Mouse (Mus musculus) liver, embryonic 12.5 days (tissue): ENCODE data around the gene Spg11. TPM values are rescaled to one million over a fixed set of nuclear protein-coding genes. Genes with fewer than 3 reads are reported as not detected.
"Not testable (repeated sequence)": the region's sequence is repeated elsewhere in the genome, so short reads cannot be mapped to it uniquely, and the experiment has no call there.

Source experiments
- ATAC-seq: fragments of 200-750 bp; cut with Nextera tagmentation; 2 replicates; pipeline ENCODE4 v1.8.0; 2017; ENCODE audit warnings: moderate number of reproducible peaks, mild to moderate bottlenecking, moderate library complexity
- H3K27ac ChIP-seq: fragments of 300-500 bp; sonication (generic); 2 replicates; pipeline ENCODE4 v1.5.1; 2016; ENCODE audit warnings: mild to moderate bottlenecking
- H3K27me3 ChIP-seq: fragments of 300-500 bp; sonication (generic); replicated peaks from 2 replicates; pipeline ENCODE4 v1.6.1; 2016; ENCODE audit warnings: mild to moderate bottlenecking, moderate library complexity
- H3K36me3 ChIP-seq: fragments of 300-500 bp; sonication (generic); 2 replicates; pipeline ENCODE4 v1.6.1; 2016; ENCODE audit warnings: mild to moderate bottlenecking, moderate library complexity
- H3K4me1 ChIP-seq: fragments of 300-500 bp; sonication (generic); 2 replicates; pipeline ENCODE4 v1.6.1; 2016
- H3K4me2 ChIP-seq: fragments of 300-500 bp; sonication (generic); 2 replicates; pipeline ENCODE4 v1.6.1; 2016; ENCODE audit warnings: mild to moderate bottlenecking, moderate library complexity
- H3K4me3 ChIP-seq: fragments of 300-500 bp; sonication (generic); 2 replicates; pipeline ENCODE4 v1.5.1; 2016; ENCODE audit warnings: mild to moderate bottlenecking, moderate library complexity
- H3K9ac ChIP-seq: fragments of 300-500 bp; sonication (generic); 2 replicates; pipeline ENCODE4 v1.6.1; 2016; ENCODE audit warnings: mild to moderate bottlenecking, moderate library complexity
- H3K9me3 ChIP-seq: fragments of 300-500 bp; sonication (generic); replicated peaks from 2 replicates; pipeline ENCODE4 v1.6.1; 2016; ENCODE audit warnings: mild to moderate bottlenecking, moderate library complexity
- WGBS: fragments of 180-500 bp; shearing (Covaris S2); methylation state at CpG from one replicate; pipeline ENCODE4 v1.1.7; 2016; ENCODE audit not compliant: insufficient replicate concordance; 5-methylcytosine and 5-hydroxymethylcytosine counted together
- microRNA-seq: library from miRNA; unstranded; fragments of <30 nt; microRNA quantifications from one replicate; pipeline ENCODE4, GENCODE M21; 2017
- polyA plus RNA-seq: library from polyadenylated mRNA; unstranded; fragments of >200 nt; fragmentation: Nextera tagmentation; extraction: Ambion mirVana; gene quantifications from 2 replicates; pipeline ENCODE4 v1.2.1, GENCODE M21; 2016

Spg11 gene
- polyA plus RNA-seq, 1 experiment from 2014 or later: 5.8 TPM

- Histone ChIP-seq H3K4me2 (no peak overlapping the region), H3K4me3 (no peak overlapping the region), H3K36me3 (peaks cover 60% of the 10 kb centered on the region), H3K27me3 (no peaks in the 10 kb centered on the region), H3K9ac (no peak overlapping the region), H3K27ac (no peak overlapping the region), H3K9me3 (no peaks in the 10 kb centered on the region), H3K4me1 (peaks cover 70% of the 10 kb centered on the region)
- WGBS: 64% methylated on average over 6 of the region's 6 CpGs
- no peak for ATAC-seq
Observed at GRCm38 (mm10) chr2:122031970-122032369, 86.2 kb downstream of the Spg11 start.

- Histone ChIP-seq H3K27me3 (no peaks in the 10 kb centered on the region), H3K9ac (peak overlapping the region; percentile 97), H3K4me2 (peak overlapping the region; percentile 74), H3K4me1 (peaks cover 53% of the 10 kb centered on the region), H3K4me3 (peak overlapping the region; percentile 88), H3K9me3 (no peaks in the 10 kb centered on the region), H3K36me3 (peaks cover 34% of the 10 kb centered on the region), H3K27ac (peak overlapping the region; percentile 98)
- under 1% methylated on average over 69 of the region's 71 CpGs for WGBS
- ATAC-seq: peak; percentile 57
Observed at GRCm38 (mm10) chr2:122028756-122029700, 89.2 kb downstream of the Spg11 start.

- Histone ChIP-seq H3K4me3 (peak within 1 kb of the TSS; percentile 88), H3K9ac (peak within 1 kb of the TSS; percentile 97), H3K27ac (peak within 1 kb of the TSS; percentile 98), H3K4me1 (peaks cover 43% of the 10 kb centered on the region), H3K4me2 (peak within 1 kb of the TSS; percentile 74), H3K27me3 (no peaks in the 10 kb centered on the region), H3K9me3 (no peaks in the 10 kb centered on the region), H3K36me3 (peaks cover 26% of the 10 kb centered on the region)
- ATAC-seq: peak; percentile 98
- under 1% methylated on average over 51 of the region's 67 CpGs for WGBS
Observed at GRCm38 (mm10) chr2:122027862-122028755, 90.1 kb downstream of the Spg11 start, which contains the start of gene Eif3j1. Eif3j1 (plus strand) TSS chr2:122028546.

DNA sequence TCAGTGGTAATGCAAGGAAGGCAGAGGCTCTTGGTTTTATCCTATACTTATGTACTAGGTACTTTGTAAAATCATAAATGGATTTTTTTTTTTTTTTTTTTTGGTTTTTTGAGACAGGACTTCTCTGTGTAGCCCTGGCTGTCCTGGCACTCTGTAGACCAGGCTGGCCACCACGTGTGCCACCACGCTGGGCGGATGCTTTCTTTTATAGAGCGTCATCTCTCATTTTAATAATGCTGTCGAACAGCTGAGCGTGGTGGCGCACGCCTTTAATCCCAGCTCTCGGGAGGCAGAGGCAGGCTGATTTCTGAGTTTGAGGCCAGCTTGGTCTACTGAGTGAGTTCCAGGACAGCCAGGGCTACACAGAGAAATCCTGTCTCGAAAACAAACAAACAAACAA is 91.1 kb downstream of the Spg11 start:
- Histone ChIP-seq H3K27ac (peak overlapping the region; percentile 98; the same call in 1 of the 2 replicates), H3K36me3 (peaks cover 17% of the 10 kb centered on the region; the same call in 1 of the 2 replicates), H3K4me3 (peak overlapping the region; percentile 88), H3K4me1 (peaks cover 35% of the 10 kb centered on the region), H3K4me2 (peak overlapping the region; percentile 74), H3K9ac (peak overlapping the region; percentile 97)
- not testable (repeated sequence) for ATAC-seq, H3K9me3 ChIP-seq, H3K27me3 ChIP-seq
- 85% methylated on average over 10 of the region's 10 CpGs for WGBS

DNA sequence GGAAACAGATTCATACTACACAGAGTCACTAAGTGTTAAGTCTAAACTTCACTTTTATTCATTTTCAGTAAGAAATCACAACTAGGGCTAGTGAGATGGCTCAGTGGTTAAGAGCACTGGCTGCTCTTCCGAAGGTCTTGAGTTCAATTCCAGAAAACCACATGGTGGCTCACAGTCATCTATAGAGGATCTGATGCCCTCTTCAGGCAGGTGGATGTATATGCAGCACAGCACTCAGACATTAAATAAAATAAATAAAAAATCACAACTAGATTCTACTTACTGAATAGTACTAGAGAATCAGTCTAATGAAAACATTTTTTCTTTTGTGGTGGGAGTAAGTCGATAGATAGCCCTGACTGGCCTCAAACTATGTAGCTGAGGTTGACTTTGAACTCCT is 95.9 kb downstream of the Spg11 start:
- H3K4me2 ChIP-seq: no peak overlapping the region

DNA sequence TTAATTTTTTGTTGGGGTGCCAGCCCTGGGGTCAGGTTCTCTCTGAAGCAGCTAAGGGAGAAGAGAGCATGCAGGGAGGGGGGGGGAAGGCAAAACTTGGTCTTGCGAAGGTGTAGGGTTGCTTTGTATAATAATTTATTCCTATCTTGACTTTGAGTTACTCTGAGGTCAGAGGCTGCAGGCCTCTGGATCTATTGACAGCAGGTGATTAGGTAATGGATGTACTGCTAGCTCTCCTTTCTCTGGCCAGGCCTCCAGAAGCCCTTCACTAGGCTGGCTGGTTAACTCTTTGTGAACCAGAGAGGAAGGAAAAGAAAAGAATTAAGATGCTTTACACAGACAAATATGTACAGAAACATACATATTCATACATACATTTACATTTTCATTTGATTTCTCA is 99.5 kb downstream of the Spg11 start:
- Histone ChIP-seq H3K27ac (no peak overlapping the region), H3K4me3 (no peak overlapping the region), H3K4me2 (no peak overlapping the region), H3K27me3 (no peaks in the 10 kb centered on the region), H3K36me3 (peaks cover 14% of the 10 kb centered on the region), H3K9me3 (no peaks in the 10 kb centered on the region), H3K9ac (no peak overlapping the region), H3K4me1 (no peaks in the 10 kb centered on the region)
- no peak for ATAC-seq
- WGBS: 56% methylated on average over 1 of the region's 1 CpGs

More for the DNA sequence above, 95.9 kb downstream of the Spg11 start:
- WGBS: 50% methylated on average over 2 of the region's 2 CpGs
- Histone ChIP-seq H3K4me3 (no peak overlapping the region), H3K4me1 (peaks cover 14% of the 10 kb centered on the region), H3K27me3 (no peaks in the 10 kb centered on the region), H3K27ac (no peak overlapping the region), H3K9me3 (no peaks in the 10 kb centered on the region), H3K36me3 (no peaks in the 10 kb centered on the region), H3K9ac (no peak overlapping the region)
- ATAC-seq: no peak

DNA sequence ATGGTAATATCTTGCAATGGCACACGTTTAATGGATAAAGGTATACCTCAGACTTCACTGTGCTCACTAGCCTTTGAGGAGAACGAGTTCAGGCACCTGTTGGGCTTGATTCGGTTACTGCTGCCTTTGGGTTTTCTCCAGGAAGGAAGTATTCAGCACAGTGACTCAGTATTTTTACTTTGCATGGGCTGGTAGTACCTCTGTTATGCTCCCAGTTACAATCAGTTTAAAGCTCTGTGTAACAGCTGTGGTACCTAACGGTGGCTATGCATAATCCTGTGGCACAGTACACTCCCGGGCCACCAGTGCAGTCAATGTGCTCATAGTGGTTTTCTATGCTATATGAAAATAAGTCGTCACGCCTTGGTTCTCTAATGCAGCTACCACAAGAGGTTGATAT is 106.7 kb downstream of the Spg11 start:
- Histone ChIP-seq H3K36me3 (peaks cover 55% of the 10 kb centered on the region), H3K27ac (no peak overlapping the region), H3K9ac (no peak overlapping the region), H3K27me3 (no peaks in the 10 kb centered on the region), H3K9me3 (no peaks in the 10 kb centered on the region), H3K4me3 (no peak overlapping the region), H3K4me2 (no peak overlapping the region), H3K4me1 (no peaks in the 10 kb centered on the region)
- WGBS: 75% methylated on average over 7 of the region's 7 CpGs
- ATAC-seq: no peak

DNA sequence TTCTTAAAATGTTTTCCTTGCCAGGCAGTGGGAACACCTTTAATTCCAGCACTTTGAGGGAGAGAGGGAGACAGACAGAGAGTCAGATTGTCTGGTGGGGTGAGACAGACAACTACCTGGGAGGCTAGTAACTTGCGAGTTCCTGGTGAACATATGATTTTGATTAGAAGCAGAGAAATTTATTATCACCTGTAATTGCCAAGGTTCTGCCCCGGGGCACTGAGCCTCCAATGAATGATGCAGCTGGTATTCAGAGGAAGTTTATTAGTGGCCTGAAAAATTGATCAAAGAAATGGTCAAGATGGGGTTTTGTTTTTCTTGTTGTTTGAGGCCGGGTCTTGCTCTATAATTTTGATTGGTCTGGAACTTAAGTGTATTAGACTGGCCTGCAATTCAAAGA is 109.4 kb downstream of the Spg11 start:
- peaks cover 64% of the 10 kb centered on the region for H3K36me3 ChIP-seq

More for the DNA sequence above, 109.4 kb downstream of the Spg11 start:
- Histone ChIP-seq H3K4me3 (no peak overlapping the region), H3K4me2 (no peak overlapping the region), H3K27ac (no peak overlapping the region), H3K9me3 (no peaks in the 10 kb centered on the region), H3K4me1 (no peaks in the 10 kb centered on the region), H3K27me3 (no peaks in the 10 kb centered on the region), H3K9ac (no peak overlapping the region)
- no peak for ATAC-seq
- 86% methylated on average over 3 of the region's 3 CpGs for WGBS

Small RNA genes lying within 50 kb of the gene (microRNA-seq; reads per million reads assigned to microRNA genes)
- 1.1 reads per million for gene Gm47314

Other genes with a start within 250 kb of the Spg11 start
- 26.7 and 30.5 TPM in 2 replicates for gene Ctdspl2, start 162.4 kb downstream of the Spg11 start, polyA plus RNA-seq
- 0.05 and 0.10 TPM in 2 replicates for gene Mageb3, start 162.3 kb downstream of the Spg11 start, polyA plus RNA-seq
- gene Eif3j1, start 89.8 kb downstream of the Spg11 start, polyA plus RNA-seq: 16.4 and 17.0 TPM in 2 replicates
- gene B2m, start 29.3 kb upstream of the Spg11 start, polyA plus RNA-seq: 273 and 281 TPM in 2 replicates
- gene Trim69, start 42.3 kb upstream of the Spg11 start, polyA plus RNA-seq: 0.07 TPM in 1 of 2 replicates, not detected in the other
- 0.05 TPM in 1 of 2 replicates, not detected in the other for gene Patl2, start 67.8 kb upstream of the Spg11 start, polyA plus RNA-seq
- not detected in 2 replicates for gene Terb2, start 67.9 kb upstream of the Spg11 start, polyA plus RNA-seq
- gene Sord, start 116.4 kb upstream of the Spg11 start, polyA plus RNA-seq: 159 and 163 TPM in 2 replicates
- not detected in 2 replicates for gene Duox2, start 180.1 kb upstream of the Spg11 start, polyA plus RNA-seq
- not detected in 2 replicates for gene Duoxa2, start 180.5 kb upstream of the Spg11 start, polyA plus RNA-seq
- not detected in 2 replicates for gene Duoxa1, start 195.3 kb upstream of the Spg11 start, polyA plus RNA-seq
- gene Duox1, start 197.3 kb upstream of the Spg11 start, polyA plus RNA-seq: not detected in 2 replicates